Mouse (Mus musculus) frontal cortex, postnatal 36 days (tissue): ENCODE measurements around the gene P2ry2.

Source experiments
- DNase-seq, 2 experiments: peaks; one replicate each; pipeline ENCODE4 v3.0.0; 2022; ENCODE audit warnings: low spot score in 2 of 2

The P2ry2 gene

DNA sequence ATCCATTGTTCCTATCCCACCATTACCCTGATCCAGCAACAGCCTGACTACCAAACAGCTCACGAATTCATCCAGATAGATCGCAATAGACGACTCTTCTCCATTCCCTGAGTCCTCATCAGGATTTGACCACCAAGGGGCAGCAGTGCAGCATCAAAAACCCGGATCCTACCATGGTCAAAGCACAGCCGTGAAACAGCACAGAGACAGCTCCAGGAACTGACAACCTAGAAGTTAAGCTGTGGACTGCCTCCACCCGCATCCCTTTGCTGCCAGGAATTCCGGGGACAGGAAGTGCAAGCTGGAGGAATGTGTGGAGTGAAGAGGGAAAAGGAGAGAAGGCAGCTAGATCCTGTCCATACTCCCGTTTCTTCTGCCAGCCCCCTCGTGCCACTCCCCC is 24.6 kb downstream of the P2ry2 start:
- peak; percentile 66 to 78 for DNase-seq

DNA sequence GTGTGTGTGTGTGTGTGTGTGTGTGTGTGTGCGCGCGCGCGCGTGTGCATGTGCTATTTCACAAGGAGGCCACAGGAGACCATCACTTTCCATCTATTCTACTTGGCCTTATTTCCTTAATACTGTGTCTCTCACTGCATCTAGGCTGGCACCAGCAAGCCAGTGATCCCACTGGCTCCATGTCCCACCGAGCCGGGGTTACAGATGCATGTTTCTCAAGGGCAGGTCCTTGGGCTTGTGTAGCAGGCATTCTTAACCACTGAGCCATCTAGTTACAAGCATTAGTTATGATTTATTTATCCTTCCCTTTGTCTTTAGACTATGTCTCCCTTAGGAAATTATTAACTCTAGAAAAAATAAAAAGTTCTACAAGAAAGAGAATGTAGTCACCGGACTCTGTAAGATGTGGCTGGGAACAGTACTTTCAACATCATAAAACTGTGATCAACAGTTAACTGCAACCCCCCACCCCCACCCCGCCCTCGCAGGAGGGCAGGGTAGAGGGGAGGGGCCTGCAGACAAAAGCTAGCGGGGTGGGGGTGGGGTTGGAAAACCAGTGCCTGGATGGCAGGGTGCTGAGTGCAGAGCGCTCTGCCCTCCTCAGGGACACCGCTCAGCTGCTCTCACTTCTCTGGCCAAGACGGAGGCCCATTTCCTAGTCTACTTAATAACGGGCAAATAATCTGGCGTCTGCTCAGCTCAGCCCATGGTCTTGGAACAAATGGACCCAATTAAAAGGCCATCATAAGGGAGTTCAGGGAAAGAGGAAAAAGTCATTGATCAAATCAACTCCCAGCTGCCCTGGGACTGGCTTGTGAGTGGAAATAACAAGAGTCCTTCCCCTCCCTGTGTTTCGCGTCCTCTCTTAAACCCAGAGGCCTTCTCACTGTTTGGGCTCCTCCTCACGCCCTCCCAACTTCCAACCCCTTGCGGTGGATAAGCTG is 27.9 kb downstream of the P2ry2 start:
- no peak for DNase-seq

DNA sequence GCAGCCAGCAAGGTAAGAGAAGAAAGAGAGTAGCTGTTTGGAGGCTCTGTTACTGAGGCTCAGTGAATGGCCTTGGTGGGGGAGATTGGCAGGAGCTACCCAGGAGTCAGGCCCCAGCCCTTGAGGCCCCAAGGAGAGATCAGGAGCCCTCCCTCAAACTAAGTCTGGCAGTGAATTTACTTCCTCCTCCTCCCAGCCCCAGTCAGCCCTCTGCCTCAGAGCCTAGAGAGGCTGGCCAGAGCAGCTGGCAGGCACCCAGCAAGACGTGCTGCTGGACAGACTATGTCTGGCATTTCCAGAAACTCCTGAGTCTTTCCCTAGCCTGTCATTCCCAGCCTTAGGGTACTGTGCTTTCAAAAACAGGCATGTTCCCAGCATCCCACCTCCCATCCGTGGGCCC is 33.5 kb downstream of the P2ry2 start:
- DNase-seq = no peak

DNA sequence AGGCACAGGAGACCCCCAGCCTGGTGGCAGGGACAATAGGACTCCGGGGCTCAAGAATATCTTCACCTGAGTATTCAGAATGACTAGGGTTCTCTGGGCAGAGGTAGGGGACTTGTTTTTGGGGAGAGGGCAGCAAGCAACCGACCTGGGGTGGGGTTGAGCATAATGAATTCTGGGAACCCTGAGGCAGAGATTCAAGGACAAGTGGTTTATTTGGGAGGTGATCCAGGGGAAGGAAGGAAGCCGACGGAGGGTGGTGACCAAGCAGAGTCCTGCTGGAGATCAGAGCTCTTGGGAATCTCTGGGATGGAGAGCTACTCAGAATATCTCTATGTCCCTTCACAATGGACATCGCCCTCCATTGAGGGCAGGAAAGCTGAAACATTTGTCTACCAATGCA is 34.5 kb downstream of the P2ry2 start:
- no peak for DNase-seq

DNA sequence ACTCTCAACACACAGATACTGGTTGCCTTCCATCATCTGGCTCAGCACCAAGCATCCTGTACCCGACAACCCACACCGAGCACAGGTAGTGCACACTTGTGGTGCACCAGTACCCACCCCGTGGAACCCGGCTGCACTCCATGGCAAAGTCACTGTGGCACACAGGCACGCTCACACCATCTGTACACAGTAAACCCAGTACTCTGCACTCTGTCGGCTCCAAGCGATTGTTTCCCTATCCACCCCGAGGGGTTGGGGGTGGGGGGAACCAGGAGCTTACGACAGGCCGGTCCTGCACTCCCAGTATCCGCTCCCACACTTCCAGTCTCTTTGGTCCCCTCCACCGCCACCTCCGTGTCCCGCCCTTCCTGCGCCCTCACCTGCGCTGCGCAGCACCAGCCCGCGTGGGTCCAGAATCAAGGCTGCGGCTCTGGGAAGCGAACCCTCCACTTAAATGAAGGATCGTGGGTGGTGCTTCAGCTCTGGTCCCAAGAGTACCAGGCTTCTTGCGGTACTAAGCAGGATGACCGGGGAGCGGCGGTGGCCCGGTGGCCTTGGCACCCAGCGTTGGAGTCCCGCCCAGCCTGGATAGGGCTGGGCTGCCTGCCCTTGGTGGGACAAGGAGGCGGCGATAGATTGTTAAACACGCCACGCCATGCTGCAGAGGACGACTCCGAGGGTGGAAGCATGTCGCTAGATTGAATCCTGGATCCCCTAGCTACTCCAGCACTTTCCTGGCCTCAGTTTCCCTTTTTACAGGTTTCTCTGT is 38.3 kb downstream of the P2ry2 start, which contains the start of gene P2ry6:
Gene P2ry6, minus strand, starts transcription at position 515 of the 769 bp plus-strand sequence.
- no peak for DNase-seq

DNA sequence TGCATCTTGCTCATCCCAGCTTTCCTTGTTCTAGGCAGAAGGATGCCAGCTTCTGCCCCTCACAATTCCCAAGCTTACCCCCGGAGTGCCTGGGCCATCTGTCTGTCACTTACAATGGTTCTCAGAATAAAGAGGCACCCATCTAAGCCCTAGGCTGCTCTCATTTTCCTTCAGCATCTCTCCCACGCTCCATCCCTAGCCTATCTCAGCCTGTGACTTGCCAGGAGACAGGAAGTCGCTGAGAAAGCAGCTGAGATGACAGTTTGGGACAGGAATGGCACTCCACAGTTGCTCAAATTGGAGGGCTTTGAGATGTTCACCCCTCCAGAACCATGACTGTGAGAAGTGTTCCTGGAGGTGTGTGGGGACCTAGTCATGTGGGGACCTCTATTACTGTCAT is 39.8 kb downstream of the P2ry2 start:
- DNase-seq = no peak

DNA sequence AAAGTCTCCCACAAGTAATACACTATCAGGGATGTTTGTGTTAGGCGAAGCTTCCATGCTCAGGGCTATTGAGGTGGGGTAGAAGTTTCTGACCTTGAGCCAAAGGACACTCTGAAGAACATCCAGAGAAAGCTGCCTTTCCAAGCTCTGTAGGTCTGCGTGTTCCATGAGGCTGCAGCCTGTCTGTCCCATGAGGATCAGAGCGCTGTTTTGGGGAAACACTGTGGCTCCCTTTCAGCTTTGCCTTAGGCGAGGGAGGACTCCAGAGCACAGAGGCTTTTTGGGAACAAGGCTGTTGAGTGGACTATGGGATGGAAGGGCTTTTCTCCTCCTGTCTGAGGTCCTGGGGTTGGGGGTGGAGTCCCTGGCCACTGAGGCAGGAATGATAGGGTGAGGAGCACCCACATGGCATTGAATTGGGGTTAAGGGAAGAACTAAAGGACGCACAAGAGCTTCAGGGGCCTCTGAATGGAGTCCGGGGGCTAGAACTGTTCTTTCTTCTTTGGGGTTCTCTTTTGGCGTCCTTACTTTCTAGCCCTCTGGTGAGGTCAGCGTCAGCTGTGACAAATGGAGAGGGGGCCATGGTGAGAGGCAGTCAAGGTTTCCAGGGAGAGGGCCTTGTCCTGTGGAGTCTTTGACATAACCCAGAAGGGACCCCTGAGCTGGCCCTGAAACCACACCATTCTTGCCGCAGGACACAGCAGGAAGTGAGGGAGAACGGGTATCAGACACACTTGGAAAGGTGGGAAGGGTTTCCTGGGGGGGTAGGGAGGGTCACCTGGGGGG is 43.6 kb downstream of the P2ry2 start:
- DNase-seq = no peak

DNA sequence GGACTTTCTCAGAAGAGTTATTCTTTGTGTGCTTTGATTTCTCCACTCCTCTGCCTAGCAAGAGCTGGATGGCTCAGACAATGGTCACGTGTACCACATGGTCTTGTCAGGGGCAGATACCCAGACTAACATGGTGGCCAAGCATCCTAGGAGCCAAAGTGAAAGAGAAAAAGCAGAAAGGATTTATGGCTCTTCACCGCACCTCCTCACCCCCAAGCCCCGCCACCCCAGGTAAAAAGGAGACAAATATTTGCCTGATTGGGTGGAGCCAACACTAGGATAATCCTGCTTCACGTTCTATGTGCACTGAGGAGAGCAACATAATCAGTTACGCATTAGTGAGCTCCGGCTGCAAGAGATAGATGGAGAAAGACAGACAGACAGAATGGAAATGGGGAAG is 44.3 kb downstream of the P2ry2 start:
- no peak for DNase-seq

DNA sequence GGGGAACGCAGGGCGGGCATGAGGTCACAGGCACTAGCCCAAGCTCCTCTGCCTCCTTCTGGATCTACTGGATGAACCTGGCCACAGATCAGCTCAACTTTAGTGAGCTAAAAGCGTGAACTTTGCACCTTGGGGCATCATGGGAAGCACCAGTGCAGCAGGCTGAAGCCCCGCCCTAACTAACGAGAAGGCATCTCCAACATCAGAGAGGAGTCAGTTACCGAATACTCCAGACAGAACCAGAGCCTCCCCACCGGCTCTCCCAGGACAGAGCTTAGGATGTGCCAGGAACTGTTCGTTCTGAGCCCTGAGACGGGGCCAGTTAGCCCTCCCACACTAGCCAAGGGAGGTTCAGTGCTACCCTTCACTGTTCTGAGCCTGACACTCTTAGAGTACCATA is 44.8 kb downstream of the P2ry2 start:
- DNase-seq = no peak

DNA sequence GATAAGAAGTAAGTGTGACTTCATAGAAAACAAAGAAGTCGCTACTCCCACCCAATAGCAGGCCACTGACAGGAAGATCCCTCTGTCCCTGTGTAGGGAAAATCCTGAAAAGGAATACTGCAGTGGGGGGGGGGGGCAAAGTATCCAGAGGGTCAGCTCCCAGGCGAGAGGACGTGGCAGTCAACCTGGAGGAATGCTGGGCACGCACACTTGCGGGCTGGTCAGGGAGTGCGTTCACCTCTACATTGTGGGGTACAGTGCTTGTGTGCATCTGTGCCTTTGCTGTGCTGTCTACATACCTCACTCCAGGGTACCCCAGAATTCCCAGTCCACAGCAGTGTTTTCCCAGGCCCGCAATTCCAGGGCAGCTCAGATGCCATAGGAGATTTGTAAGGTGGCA is 46.7 kb downstream of the P2ry2 start:
- no peak for DNase-seq

DNA sequence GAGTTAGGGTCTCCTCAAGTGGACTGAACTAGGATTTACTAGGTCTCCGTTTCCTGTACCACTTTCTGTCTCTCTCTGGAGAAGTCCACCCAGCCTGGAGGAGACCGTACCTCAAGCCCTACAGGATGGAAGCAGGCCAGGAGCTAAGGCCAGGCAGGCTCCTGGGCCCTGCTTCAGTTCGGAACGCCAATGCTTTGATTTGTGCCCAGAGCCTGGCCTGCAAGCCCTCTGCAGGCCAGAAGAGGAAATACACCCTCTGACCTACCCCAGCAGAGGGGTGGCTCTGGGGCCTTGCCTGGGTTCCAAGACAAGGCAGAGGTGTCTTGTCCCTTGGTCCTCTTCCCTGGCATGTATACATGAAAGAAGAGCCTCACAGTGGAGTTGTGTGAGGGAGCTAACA is 47.6 kb downstream of the P2ry2 start:
- no peak for DNase-seq

DNA sequence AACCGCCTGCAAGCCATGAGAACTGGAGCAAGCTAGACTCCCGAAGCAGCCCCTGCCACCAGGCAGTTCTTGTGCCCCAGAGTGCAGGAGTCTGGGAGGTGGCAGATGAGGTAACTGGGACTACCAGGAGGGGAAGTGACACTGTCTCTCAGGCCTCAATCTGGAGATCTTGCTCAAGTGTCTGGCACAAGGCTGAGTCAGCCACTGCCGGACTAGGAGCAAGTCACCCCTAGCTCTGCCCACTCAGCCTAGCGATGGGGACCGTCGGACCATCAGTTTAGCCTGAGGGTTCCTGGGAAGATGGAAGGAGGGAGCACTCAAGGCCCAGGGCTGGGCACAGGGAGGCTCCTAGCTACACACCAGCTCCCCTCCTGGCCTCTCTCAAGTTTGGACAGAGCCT is 48.4 kb downstream of the P2ry2 start:
- no peak for DNase-seq

DNA sequence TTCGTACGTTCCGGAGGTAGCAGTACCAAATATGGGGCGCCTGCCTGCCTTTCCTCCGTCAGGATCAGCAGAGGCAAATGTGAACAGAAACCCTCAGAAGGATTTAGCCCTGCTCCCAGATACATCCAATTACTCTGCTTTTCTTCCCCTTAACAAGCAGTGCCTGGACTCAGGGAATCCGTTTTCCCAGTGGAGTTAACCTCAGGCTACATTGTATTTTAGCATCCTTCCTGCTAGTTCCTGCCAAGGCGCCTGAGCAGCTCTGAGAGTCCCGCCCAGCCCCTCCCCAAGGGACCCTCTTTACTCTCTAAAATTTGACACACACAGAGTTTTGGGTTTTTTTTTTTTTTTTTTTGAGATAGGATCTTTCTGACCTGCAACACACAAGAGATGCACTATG is 49.3 kb downstream of the P2ry2 start:
- no peak for DNase-seq

DNA sequence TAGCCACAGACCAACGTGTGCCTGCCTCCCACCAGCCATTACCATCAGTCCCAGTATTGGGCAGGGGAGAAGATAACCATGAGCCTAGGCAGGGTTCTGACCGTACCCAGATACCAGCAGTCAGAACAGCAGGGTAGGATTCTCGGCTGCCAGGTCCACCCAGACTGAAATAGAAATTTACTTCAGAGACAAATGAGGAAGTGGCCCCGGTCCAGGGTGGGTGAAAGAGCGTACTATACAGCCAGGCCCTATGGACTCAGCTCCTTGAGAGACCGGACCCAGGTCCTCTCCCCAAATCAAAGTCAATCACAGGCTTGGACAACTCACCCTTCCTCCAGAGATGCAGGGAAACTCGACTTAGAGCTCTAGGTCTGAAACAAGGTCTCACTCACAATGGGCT is 51.5 kb downstream of the P2ry2 start:
- DNase-seq = no peak

DNA sequence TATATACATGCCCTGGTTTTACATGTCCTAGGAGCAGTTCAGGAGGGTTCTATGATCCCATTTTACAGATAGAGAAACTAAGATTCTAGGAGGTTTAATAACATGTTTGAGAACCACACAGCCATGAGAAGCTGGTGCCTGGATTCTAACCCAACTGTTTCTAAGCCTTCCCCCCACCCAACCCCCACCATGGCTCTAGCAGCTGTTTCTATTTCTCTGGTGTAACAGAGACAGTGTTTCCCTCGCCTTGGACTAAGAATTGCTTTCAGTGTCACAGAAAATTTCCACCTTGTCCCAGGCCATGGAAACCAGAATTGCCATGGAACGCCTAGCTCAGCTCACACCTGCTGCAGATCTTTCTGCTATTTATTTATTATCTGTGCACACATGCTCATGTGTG is 52.2 kb downstream of the P2ry2 start:
- no peak for DNase-seq

DNA sequence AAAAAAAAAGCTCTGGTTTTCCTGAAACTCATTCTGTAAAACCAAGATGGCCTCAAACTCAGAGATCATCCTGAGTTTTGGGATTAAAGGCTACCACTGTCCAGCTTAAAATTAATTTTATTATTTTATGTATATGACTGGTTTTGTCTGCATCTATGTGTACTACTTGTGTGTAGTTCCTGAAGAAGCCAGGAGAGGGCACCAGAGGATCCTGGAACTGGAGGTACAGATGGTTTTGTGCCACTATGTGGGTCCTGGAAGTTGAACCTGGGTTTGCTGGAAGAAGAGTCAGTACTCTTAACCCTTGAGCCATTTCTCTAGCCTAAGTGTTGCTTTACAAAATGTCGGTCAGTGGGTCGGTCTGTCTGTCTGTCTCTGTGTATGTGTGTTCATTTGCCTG is 54.2 kb downstream of the P2ry2 start:
- no peak for DNase-seq

DNA sequence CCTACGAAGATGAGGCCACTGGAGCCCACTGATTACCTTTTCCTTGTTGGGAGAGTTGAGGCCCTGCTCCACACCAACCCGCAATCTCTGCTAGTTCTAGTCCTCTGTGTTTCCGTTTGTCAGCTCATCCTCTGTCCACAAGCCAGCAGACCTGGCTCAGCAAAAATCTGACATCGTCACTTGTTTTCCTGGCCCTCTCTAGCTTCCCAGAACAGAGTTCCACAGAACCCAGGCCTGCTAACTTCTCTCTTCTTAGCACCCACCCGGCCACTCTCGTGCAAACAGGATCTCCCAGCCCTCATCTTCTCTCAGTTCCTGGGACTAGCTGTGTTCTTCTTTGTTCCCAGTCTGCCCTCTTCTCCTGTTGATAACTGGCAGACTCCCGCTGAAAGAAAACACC is 60.0 kb downstream of the P2ry2 start:
- DNase-seq = no peak

DNA sequence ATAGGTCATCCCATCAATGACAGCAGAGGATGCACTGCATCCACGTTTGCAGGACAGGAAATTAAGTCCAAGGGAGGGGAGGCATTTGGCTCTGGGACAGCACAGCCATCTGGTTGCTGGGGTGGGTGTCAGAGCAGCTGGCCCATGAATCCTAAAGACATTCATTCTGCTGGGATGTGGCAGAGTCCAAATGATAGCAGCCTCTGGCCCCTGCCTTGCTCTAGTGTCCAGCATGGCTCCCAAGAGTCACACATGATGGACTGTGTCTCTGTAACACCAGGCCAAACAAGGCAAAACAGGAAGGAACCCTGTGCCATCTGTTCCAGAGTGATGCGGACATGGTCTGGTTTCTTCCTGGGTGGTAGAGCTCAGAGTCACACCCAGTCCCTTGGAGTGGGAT is 60.8 kb downstream of the P2ry2 start:
- no peak for DNase-seq

DNA sequence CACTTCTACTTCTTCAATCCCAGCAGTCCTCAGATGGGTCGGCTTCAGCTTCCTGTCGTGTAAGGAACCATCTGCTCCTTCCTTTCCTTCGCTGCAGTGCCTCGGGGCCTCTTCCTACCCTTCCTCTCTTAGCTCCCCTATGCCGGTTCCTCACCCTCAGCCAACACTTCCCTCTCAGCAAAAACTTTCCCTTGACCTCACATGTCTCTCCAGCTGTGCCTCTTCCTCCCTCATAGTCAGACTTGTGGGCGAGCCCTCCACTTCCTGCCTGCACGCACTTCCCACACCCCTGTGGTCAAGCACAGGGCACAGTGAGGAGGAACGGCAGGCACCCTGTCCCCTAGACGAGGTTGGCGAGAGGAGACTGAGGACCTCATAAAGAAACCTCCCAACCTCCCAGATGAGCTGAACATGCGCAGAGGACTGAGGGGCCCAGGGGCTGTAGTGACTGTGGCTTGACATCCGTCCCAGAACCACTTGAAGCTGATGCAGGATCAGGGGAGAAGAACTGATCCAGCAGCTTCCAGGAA is 62.1 kb downstream of the P2ry2 start:
- no peak for DNase-seq

DNA sequence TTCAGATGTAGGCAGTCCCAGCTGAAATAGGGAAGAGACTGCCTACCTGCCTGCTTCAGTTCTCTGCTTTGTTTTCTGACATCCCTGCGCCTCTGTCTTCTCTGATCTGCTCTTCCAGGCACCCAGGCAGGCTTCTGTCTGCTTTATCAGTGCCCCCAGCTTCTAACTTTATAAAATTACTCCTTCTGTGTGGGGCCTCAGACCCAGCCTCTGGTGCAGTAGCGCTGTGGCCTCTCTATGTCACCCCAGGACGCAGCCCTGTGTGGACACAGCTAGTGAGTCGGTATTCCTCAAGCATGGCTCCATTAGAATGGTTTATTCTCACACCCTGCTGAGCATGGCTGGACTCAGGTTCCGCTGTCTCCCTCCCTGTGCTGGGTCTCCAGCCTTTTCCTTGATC is 62.6 kb downstream of the P2ry2 start:
- DNase-seq = no peak
